Mouse (Mus musculus) duodenum, adult 2 months (tissue): Measurements from ENCODE around the gene Top3a. TPM values are rescaled to one million over a fixed set of nuclear protein-coding genes. Genes with fewer than 3 reads are reported as not detected.

Source experiments
- polyA plus RNA-seq: library from polyadenylated mRNA; depleted of rRNA; stranded (reverse); fragments of >200 nt; gene quantifications from 2 replicates; pipeline ENCODE4 v1.2.3, GENCODE M21; 2012; ENCODE audit warnings: low replicate concordance; rRNA removed

Top3a gene
- 3.9 and 4.6 TPM in 2 replicates for polyA plus RNA-seq

GRCm38 (mm10) chr11:60776829-60777740, at the start of gene Top3a, which contains the start of gene Smcr8:
Top3a (minus strand) TSS chr11:60777365.
Smcr8 (plus strand) TSS chr11:60777524.

GRCm38 (mm10) chr11:60811618-60812017, 34.5 kb upstream of the Top3a start, which contains the start of gene Shmt1:
Shmt1 (minus strand) TSS chr11:60811718.

GRCm38 (mm10) chr11:60728260-60728761, 48.9 kb downstream of the Top3a start, which contains the start of gene Mief2:
Mief2 (plus strand) TSS chr11:60728398.

GRCm38 (mm10) chr11:60726601-60727391, 50.4 kb downstream of the Top3a start, which contains the start of gene Flii:
Flii (minus strand) TSS chr11:60727263.

GRCm38 (mm10) chr11:60699524-60700075, 77.6 kb downstream of the Top3a start, which contains the start of gene Llgl1:
Llgl1 (plus strand) TSS chr11:60699723.

Other genes starting within 250 kb of the Top3a start
- gene Alkbh5, start 241.0 kb downstream of the Top3a start, polyA plus RNA-seq = 14.9 and 15.8 TPM in 2 replicates
- 23.2 and 28.1 TPM in 2 replicates for gene Llgl1, start 77.6 kb downstream of the Top3a start, polyA plus RNA-seq
- 260 and 283 TPM in 2 replicates for gene Flii, start 50.1 kb downstream of the Top3a start, polyA plus RNA-seq
- 10.3 and 12.4 TPM in 2 replicates for gene Mief2, start 49.0 kb downstream of the Top3a start, polyA plus RNA-seq
- gene Smcr8, start 159 bp upstream of the Top3a start, polyA plus RNA-seq = 2.0 and 3.6 TPM in 2 replicates
- gene Shmt1, start 34.4 kb upstream of the Top3a start, polyA plus RNA-seq = 10.2 and 19.9 TPM in 2 replicates
- gene Dhrs7b, start 53.3 kb upstream of the Top3a start, polyA plus RNA-seq = 15.3 and 29.9 TPM in 2 replicates
- 66.4 and 71.2 TPM in 2 replicates for gene Tmem11, start 101.9 kb upstream of the Top3a start, polyA plus RNA-seq
- gene Natd1, start 137.4 kb upstream of the Top3a start, polyA plus RNA-seq = 7.5 and 7.9 TPM in 2 replicates
- gene Map2k3, start 154.7 kb upstream of the Top3a start, polyA plus RNA-seq = 55.4 and 83.7 TPM in 2 replicates
- gene Kcnj12, start 245.2 kb upstream of the Top3a start, polyA plus RNA-seq = 0.58 and 1.1 TPM in 2 replicates